Mouse (Mus musculus): ENCODE results near the gene Vmp1.

- TF ChIP-seq CTCF (IDR thresholded peaks at IDR 0.05; ENCODE audit: borderline replicate concordance, insufficient read depth, low read length): no peak
- no peak for TF ChIP-seq POLR2A (IDR thresholded peaks at IDR 0.05; ENCODE audit: low read depth, low read length)
Observed at GRCm38 (mm10) chr11:86538786-86539185, 144.8 kb downstream of the Vmp1 start.
